Mouse (Mus musculus): ENCODE data around the gene Elp4.

The Elp4 gene

GRCm38 (mm10) chr2:105903896-105904756, at the start of gene Elp4, which contains the start of gene Immp1l:
Gene Elp4 (minus strand): TSS chr2:105904564.
Gene Immp1l (plus strand): TSS chr2:105904638.
- in situ Hi-C loops (cut with MboI, MseI): no loop called here

DNA sequence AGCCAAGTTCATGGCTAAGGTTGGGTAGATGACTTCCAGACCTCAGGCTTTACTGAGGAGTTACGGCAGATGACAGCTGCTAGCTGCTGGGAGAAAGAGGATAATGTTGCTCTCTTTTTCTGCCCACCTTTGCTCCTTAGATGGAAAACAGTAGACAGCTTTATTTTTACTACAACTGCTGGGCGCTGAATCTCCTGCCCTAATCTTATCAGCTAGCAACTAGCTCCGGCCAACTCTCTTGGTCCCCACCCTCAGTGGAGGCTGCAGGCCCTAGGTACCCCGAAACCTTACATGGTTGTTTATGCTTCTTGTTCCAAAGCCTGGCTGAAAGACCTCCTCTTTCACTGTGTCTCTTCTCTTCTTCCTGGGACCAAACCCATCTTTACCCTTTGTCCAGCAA, 49.5 kb upstream of the Elp4 start:
- in situ Hi-C loops (cut with MboI, MseI): no loop called here

DNA sequence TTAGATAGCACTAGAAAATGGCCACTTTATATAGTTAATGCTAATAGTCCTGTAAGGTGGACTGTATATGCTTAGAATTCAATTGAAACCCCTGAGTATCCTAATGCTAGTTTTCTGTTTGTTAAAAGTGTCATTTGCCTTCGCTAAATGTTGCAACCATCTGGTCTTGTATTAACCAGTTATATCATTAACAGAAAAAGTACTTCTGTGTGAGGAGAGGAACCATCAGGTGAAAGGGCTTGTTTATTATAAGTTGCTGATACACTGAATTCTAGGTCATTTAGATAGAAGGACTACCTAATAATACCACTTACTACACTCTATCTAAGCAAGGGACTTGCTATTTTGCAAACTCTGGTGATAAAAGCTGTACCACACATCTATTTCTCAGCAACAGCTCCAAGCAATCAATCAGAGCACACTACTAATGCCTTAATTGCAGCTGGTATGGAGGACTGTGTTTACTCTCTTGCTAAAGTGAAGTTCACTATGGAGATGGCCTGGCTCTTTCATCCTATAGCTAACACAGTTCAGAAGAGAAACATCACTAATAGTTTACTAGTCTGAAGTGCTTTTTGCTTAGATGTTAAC, 47.1 kb upstream of the Elp4 start:
- in situ Hi-C loops (cut with MboI, MseI): no loop called here

GRCm38 (mm10) chr2:105950131-105950530, 45.8 kb upstream of the Elp4 start:
- in situ Hi-C loops (cut with MboI, MseI): no loop called here

DNA sequence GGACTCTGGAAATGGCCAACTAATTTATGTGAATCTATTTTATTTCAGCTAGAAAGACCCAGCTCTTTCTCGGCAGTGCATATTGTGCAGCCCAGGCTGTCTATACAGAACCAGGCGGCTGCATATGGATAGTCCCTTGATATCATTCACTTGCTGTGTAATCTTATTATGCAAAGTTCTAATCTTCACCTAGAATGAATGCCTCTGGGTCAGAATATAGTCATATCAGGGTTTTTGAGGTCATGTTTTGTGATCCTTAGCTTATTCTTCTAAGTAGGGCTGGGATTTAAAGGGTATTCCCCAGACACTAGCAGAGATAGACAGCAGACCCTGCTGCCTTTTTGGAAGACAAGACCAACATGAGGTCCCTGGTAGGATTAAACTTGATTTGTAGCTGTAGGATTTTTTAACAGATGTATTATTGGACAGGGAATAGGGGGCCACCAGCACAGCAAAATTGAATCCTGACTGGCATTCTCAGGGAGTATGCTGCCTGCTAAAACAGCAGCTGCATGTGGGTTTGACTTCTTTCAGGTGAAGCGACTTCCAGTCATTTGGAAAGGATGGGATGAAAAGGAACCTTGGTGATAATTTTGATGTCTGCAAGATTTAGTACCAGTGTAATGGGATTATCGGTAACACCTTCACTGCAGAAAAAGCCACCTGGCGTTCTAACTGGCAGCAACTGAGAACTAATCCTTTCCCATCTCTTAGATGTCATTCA, 13.4 kb upstream of the Elp4 start:
- in situ Hi-C loops (cut with MboI, MseI): no loop called here

DNA sequence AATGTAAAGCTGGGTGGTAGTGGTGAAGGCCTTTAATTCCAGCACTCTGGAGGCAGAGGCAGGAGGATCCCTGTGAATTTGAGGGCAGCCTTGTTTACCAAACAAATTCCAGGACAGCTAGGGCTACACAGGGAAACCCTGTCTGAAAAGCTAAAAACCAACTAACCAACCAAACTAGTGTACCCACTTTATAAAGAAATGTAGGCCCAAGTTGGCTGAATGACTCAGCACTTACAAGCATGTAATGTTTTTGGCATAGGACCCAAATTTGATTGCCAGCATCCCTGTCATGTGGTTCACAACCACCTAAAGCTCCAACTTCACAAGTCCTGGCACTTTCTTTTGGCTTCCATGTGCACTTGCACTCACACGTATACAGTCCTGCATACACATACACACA, 12.3 kb upstream of the Elp4 start:
- in situ Hi-C loops (cut with MboI, MseI): no loop called here

DNA sequence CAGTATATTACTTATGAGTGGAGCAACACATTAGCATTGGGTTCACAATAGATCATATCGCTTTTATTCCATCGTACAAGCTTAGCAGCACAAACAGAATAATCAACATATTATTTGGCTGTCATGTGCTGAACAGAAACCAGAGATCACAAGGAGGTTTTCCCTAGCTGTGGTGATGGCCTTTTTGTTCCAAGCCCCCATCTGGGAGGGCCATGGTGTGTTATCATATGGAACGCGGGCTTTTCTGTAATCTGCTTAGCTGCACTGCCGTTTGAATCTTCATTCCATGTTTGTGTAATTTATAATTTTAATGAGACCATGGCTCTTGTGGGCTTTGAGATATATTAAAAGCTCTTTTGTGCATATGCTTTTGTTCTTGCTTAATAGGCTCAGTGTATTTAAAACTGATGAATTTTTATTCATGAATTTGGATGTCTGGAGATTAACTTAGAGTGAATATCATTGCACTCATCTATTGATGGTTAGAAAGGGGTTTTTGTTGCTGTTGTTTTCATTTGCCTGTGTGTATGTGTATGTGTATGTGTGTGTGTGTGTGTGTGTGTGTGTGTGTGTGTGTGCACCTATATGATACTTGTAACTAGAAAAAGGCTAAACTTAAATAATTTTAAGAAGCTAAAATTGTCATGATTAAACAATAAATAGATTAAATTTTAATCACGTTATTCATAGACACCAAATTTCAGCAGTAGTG, 9.4 kb upstream of the Elp4 start:
- in situ Hi-C loops (cut with MboI, MseI): no loop called here

GRCm38 (mm10) chr2:105910611-105911010, 6.2 kb upstream of the Elp4 start:
- in situ Hi-C loops (cut with MboI, MseI): no loop called here

DNA sequence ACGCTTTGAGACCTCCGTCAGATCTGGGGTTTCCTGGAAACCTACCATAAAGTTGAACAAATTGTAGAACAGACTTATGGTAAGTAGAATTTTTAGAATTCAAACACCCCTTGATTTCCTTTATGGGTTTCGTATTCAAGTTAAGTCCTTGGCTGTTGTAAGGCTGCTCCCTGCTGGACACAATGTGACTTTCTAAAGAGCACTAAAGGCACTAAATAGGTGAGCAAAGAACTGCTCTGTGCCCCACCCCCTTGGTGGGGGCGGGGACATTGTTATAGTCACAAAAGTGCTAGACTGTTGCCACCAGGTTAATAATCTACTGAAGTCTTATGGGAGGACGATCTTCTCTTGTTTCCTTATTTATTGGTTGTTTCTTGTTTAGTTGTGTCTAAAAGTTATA, 4.0 kb upstream of the Elp4 start:
- in situ Hi-C loops (cut with MboI, MseI): no loop called here

- in situ Hi-C loops (cut with MboI, MseI): no loop called here
Observed at GRCm38 (mm10) chr2:105904757-105905146, 388 bp upstream of the Elp4 start.

GRCm38 (mm10) chr2:105890816-105891215, 13.5 kb downstream of the Elp4 start:
- in situ Hi-C loops (cut with MboI, MseI): no loop called here

GRCm38 (mm10) chr2:105873403-105873802, 31.0 kb downstream of the Elp4 start:
- in situ Hi-C loops (cut with MboI, MseI): no loop called here

DNA sequence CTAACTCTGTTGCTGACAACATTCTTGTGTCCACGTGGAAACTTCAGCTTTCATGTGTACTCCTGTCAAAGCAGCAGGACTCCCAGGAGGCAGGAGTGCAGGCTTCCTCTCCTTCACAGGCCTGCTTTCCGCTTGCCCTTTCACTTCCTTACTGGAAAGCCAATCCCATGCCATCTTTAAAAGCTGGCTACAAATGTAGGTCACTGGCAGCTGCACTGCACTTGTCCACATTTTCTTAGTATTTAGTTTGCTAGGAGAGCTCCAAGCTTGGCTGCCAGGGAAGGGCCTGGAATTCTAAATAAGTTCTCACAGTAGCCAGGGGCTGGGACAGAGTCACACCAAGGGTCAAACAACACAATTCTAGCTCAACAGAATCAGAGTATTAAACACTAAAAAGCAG, 49.6 kb downstream of the Elp4 start:
- in situ Hi-C loops (cut with MboI, MseI): no loop called here

DNA sequence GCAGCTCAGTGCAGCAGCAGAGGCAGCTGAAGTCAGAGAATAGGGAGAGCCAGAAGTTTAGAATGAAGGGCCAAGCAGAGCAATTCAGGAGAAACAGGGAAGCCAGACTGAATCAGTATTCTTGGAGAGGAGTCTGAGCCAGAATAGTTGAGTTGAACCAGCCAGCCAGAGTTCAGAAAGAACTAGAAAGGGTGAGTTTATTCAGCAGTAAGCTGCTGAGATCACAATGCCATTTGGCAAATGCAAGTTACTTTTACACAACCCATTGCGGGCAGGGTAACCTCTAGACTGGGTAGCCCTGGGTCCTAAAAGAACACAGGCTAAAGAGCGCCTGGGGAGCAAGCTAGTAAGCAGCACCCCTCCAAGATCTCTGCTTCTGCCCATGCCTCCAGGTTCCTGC, 51.4 kb downstream of the Elp4 start:
- in situ Hi-C loops (cut with MboI, MseI): no loop called here

DNA sequence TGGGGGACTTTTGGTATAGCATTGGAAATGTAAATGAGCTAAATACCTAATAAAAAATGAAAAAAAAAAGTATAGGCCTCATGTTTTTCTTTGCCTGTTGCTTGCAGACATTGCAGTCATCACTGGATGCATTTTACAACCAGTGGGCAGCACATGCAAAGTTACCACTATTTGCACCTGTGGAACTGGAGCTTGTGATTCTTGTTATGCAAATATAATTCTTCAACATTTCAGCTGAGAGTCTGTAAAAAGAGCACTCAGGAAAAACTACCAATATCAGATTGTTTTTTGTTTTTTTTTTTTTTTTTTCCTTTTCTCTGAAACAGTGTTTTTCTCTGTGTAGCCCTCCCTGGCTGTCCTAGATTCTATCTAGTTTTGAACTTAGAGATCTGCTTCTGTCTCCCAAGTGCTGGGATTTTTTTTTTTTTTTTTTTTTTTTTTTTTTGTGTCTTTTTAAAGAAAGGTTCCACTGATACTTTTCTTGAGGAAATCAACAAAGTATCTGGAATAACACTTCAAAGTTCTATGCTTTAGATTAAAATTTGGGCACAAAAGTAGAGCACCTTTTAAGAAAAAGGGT, 52.6 kb downstream of the Elp4 start:
- in situ Hi-C loops (cut with MboI, MseI): no loop called here

DNA sequence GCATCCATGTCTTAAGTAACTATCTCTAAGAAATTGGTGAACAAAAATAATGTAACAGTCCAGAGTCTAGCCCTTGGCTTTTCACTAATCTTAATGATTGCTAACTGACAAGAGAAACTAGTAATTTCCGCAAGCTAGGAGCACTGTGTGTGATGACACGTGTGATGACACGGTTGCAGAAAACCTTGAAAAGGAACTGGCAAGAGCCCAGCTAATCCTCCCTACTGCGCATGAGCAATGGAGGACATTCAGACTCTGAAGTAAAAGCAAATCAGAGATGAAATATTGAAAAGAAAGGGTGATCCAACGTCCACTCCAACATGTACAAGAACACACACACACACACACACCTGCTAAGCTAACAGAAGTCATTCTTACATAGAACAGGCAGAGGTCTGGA, 61.2 kb downstream of the Elp4 start:
- in situ Hi-C loops (cut with MboI, MseI): no loop called here

DNA sequence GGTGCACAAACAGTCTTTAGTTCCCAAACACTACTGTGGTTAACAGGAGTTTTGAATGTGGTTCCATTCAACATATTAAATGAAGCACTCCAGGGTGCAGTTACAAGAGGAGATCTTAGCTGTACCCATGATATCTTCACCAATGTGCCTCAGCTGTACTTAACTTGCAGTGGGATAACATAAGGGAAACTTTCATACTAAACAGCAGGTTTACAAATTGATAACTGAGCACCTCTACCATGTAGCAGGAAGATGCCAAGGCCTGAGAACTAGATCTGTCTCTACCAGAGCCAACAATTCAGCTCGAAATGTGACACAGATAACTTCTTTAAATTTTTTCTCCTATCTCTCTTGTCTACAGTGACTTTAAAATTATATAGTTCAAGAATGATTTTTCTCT, 86.4 kb downstream of the Elp4 start:
- in situ Hi-C loops (cut with MboI, MseI): no loop called here

- in situ Hi-C loops (cut with MboI, MseI): no loop called here
Observed at GRCm38 (mm10) chr2:105815170-105815569, 89.2 kb downstream of the Elp4 start.

- in situ Hi-C loops (cut with MboI, MseI): no loop called here
Observed at GRCm38 (mm10) chr2:105813041-105813440, 91.3 kb downstream of the Elp4 start.

GRCm38 (mm10) chr2:105810286-105810685, 94.1 kb downstream of the Elp4 start:
- in situ Hi-C loops (cut with MboI, MseI): no loop called here

DNA sequence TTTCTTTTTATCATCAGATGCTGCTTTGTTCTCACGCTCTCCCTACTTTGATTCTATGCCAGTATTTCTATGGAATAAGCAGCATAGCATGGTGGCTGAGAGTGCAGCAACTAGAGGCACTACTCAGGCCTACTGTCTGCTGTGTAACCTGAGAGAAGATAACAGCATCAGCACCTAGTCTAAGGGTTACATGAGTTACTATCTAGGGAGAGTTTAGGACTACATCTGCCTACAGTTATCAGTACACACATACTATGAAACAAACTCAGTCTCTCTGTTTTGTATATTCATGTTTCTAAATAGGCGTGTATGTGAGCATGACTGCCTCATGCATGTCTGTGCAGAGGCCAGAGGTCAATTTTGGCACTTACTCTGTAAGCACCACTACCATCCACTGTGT, 97.8 kb downstream of the Elp4 start:
- in situ Hi-C loops (cut with MboI, MseI): no loop called here

- in situ Hi-C loops (cut with MboI, MseI): no loop called here
Observed at GRCm38 (mm10) chr2:105806047-105806446, 98.3 kb downstream of the Elp4 start.

Data from regulatory T cell (primary cell).